In genomic region chr4:76262727-76263126, GRCm38 (mm10) we compare ENCODE assay signal across 16 mouse cellular contexts.
"Had no signal": no experiment of that assay in that cellular context is flagged by ENCODE, and none has a peak within 500 bp of the region (broad histone marks: within the 10 kb centered on the region; RNA-seq: fewer than 3 reads in every experiment).

No protein-coding gene starts in this region.

- H3K36me3 ChIP-seq: neural tube, embryonic 12.5 days; neural tube, embryonic 13.5 days; neural tube, embryonic 15.5 days; stomach, embryonic 15.5 days had no signal

- H3K4me3 ChIP-seq: neural tube, embryonic 12.5 days; neural tube, embryonic 13.5 days; neural tube, embryonic 15.5 days; stomach, embryonic 15.5 days had no signal

- H3K27ac ChIP-seq: neural tube, embryonic 12.5 days; neural tube, embryonic 13.5 days; neural tube, embryonic 15.5 days; stomach, embryonic 15.5 days; stomach, postnatal 0 days had no signal

- H3K9ac ChIP-seq: neural tube, embryonic 12.5 days; neural tube, embryonic 13.5 days; neural tube, embryonic 15.5 days; stomach, embryonic 15.5 days had no signal

- H3K9me3 ChIP-seq: neural tube, embryonic 12.5 days; neural tube, embryonic 13.5 days; neural tube, embryonic 15.5 days; stomach, embryonic 15.5 days had no signal

- DNase-seq: right cerebral cortex, adult 18-20 months; right cerebral cortex, postnatal 14 days; right cerebral cortex, postnatal 25 days; right cerebral cortex, postnatal 4 days; spleen, adult 18-20 months; thymus, adult 18-20 months; thymus, adult 2 months; thymus, postnatal 14 days; thymus, postnatal 25 days; thymus, postnatal 36 days; thymus, postnatal 4 days had no signal

- H3K27me3 ChIP-seq: neural tube, embryonic 12.5 days; neural tube, embryonic 13.5 days; neural tube, embryonic 15.5 days; stomach, embryonic 15.5 days had no signal

- H3K4me2 ChIP-seq: neural tube, embryonic 12.5 days; neural tube, embryonic 13.5 days; neural tube, embryonic 15.5 days; stomach, embryonic 15.5 days had no signal

- H3K4me1 ChIP-seq: stomach, embryonic 15.5 days had no signal
